In genomic region chr5:90246987-90247386, GRCm38 (mm10) we compare ENCODE assay signal across 12 mouse cellular contexts.
"Had no signal": no experiment of that assay in that cellular context is flagged by ENCODE, and none has a peak within 500 bp of the region (broad histone marks: within the 10 kb centered on the region; RNA-seq: fewer than 3 reads in every experiment).

No protein-coding gene starts in this region.

- H3K4me2 ChIP-seq: limb, embryonic 15.5 days; lung, embryonic 14.5 days; neural tube, embryonic 15.5 days had no signal

- DNase-seq: kidney, postnatal 14 days; lung, embryonic 14.5 days; lung, postnatal 4 days; midbrain, embryonic 14.5 days; spleen, adult 18-20 months; thymus, postnatal 36 days had no signal

- H3K9ac ChIP-seq: limb, embryonic 15.5 days; liver, embryonic 14.5 days; lung, embryonic 14.5 days; neural tube, embryonic 15.5 days had no signal

- H3K27me3 ChIP-seq: limb, embryonic 15.5 days; neural tube, embryonic 15.5 days had no signal

- H3K27ac ChIP-seq: left cerebral cortex, adult 2 months; limb, embryonic 15.5 days; liver, embryonic 14.5 days; midbrain, embryonic 10.5 days; neural tube, embryonic 15.5 days had no signal

- H3K4me1 ChIP-seq: limb, embryonic 15.5 days; midbrain, embryonic 10.5 days; neural tube, embryonic 15.5 days had no signal

- H3K9me3 ChIP-seq: limb, embryonic 15.5 days; midbrain, embryonic 10.5 days; neural tube, embryonic 15.5 days had no signal

- H3K4me3 ChIP-seq: left cerebral cortex, adult 2 months; limb, embryonic 15.5 days; midbrain, embryonic 10.5 days; myocyte; neural tube, embryonic 15.5 days had no signal
